Mouse (Mus musculus) megakaryocyte, adult 5-6 weeks (primary cell): ENCODE results near the gene Plekhh2. TPM values are rescaled to one million over a fixed set of nuclear protein-coding genes. Genes with fewer than 3 reads are reported as not detected.

Experiments
- ATAC-seq: 2 replicates; pipeline ENCODE4 v1.8.0; 2016; ENCODE audit warnings: mild to moderate bottlenecking, inconsistent platforms; ENCODE audit not compliant: poor library complexity, severe bottlenecking
- total RNA-seq, 2 experiments: library from RNA; stranded (forward) in 1 of 2; stranded (reverse) in 1 of 2; fragments of 153-499, 151-499 nt in 1 of 2; fragments of 221-1000, 200-1000 nt in 1 of 2; gene quantifications; 2 replicates each; pipeline versions ENCODE4 v1.2.3 to v1.2.4; 2015 to 2017

Plekhh2 gene
- total RNA-seq, 2 experiments from 2014 or later = 0.15 TPM; not detected in 1

GRCm38 (mm10) chr17:84603709-84604420, 92.2 kb downstream of the Plekhh2 start:
- ATAC-seq = no peak

GRCm38 (mm10) chr17:84606976-84607375, 95.3 kb downstream of the Plekhh2 start:
- no peak for ATAC-seq

- peak; percentile 37; the same call in 1 of the 2 replicates for ATAC-seq
Observed at GRCm38 (mm10) chr17:84607617-84608016, 95.9 kb downstream of the Plekhh2 start.

- no peak for ATAC-seq
Observed at GRCm38 (mm10) chr17:84608606-84609005, 96.9 kb downstream of the Plekhh2 start.

GRCm38 (mm10) chr17:84611500-84611899, 99.8 kb downstream of the Plekhh2 start:
- ATAC-seq = no peak

GRCm38 (mm10) chr17:84611971-84612370, 100.3 kb downstream of the Plekhh2 start:
- 0 out of 2 replicates have a peak, but pooled peaks have one; percentile 15 for ATAC-seq

- no peak for ATAC-seq
Observed at GRCm38 (mm10) chr17:84615811-84616210, 104.1 kb downstream of the Plekhh2 start.

GRCm38 (mm10) chr17:84616526-84617074, 104.9 kb downstream of the Plekhh2 start:
- ATAC-seq = no peak

- ATAC-seq = no peak
Observed at GRCm38 (mm10) chr17:84617953-84618352, 106.3 kb downstream of the Plekhh2 start.

GRCm38 (mm10) chr17:84619112-84619511, 107.4 kb downstream of the Plekhh2 start:
- peak; percentile 78 for ATAC-seq

GRCm38 (mm10) chr17:84620076-84620475, 108.4 kb downstream of the Plekhh2 start:
- no peak for ATAC-seq

- ATAC-seq = peak; percentile 63
Observed at GRCm38 (mm10) chr17:84620610-84621009, 108.9 kb downstream of the Plekhh2 start.

GRCm38 (mm10) chr17:84621209-84621608, 109.5 kb downstream of the Plekhh2 start:
- ATAC-seq = no peak

- ATAC-seq = no peak
Observed at GRCm38 (mm10) chr17:84622028-84622427, 110.3 kb downstream of the Plekhh2 start.

GRCm38 (mm10) chr17:84622873-84623272, 111.2 kb downstream of the Plekhh2 start:
- ATAC-seq = no peak

- ATAC-seq = peak; percentile 99
Observed at GRCm38 (mm10) chr17:84626276-84626856, 114.7 kb downstream of the Plekhh2 start, which contains the start of gene Dync2li1. TSS of gene Dync2li1 (plus strand) at chr17:84626496.

- ATAC-seq = no peak
Observed at GRCm38 (mm10) chr17:84626857-84627305, 115.2 kb downstream of the Plekhh2 start.

- no peak for ATAC-seq
Observed at GRCm38 (mm10) chr17:84627721-84628120, 116.0 kb downstream of the Plekhh2 start.

- no peak for ATAC-seq
Observed at GRCm38 (mm10) chr17:84628611-84629010, 116.9 kb downstream of the Plekhh2 start.

- no peak for ATAC-seq
Observed at GRCm38 (mm10) chr17:84631836-84632235, 120.1 kb downstream of the Plekhh2 start.

GRCm38 (mm10) chr17:84633443-84633842, 121.7 kb downstream of the Plekhh2 start:
- ATAC-seq = peak; percentile 68

GRCm38 (mm10) chr17:84636328-84636727, 124.6 kb downstream of the Plekhh2 start:
- no peak for ATAC-seq
